Mouse (Mus musculus): ENCODE results near the gene Ankrd10.

- TF ChIP-seq CTCF (IDR thresholded peaks at IDR 0.05; ENCODE audit: low read depth) (no peak), EP300 (IDR thresholded peaks at IDR 0.05; ENCODE audit: low read depth) (no peak)
These were observed 66.1 kb downstream of the Ankrd10 start for GRCm38 (mm10) chr8:11569260-11570097.

Data from liver, postnatal 0 days (tissue).